Mouse (Mus musculus) heart, embryonic 12.5 days (tissue): ENCODE measurements around the gene Haghl. TPM values are rescaled to one million over a fixed set of nuclear protein-coding genes. Genes with fewer than 3 reads are reported as not detected.

Source experiments
- ATAC-seq: fragments of 200-750 bp; cut with Nextera tagmentation; 2 replicates; pipeline ENCODE4 v1.8.0; 2017; ENCODE audit warnings: moderate TSS enrichment, moderate library complexity; ENCODE audit not compliant: insufficient number of reproducible peaks, low FRiP score
- H3K27ac ChIP-seq: fragments of 300-500 bp; sonication (generic); 2 replicates; pipeline ENCODE4 v1.5.1; 2016; ENCODE audit warnings: mild to moderate bottlenecking, moderate library complexity; ENCODE audit not compliant: poor library complexity, severe bottlenecking
- H3K27me3 ChIP-seq: fragments of 300-500 bp; sonication (generic); replicated peaks from 2 replicates; pipeline ENCODE4 v1.6.1; 2016; ENCODE audit warnings: mild to moderate bottlenecking, moderate library complexity
- H3K36me3 ChIP-seq: fragments of 300-500 bp; sonication (generic); 2 replicates; pipeline ENCODE4 v1.6.1; 2016; ENCODE audit warnings: mild to moderate bottlenecking, moderate library complexity
- H3K4me1 ChIP-seq: fragments of 300-500 bp; sonication (generic); replicated peaks from 2 replicates; pipeline ENCODE4 v1.6.1; 2016; ENCODE audit warnings: mild to moderate bottlenecking
- H3K4me2 ChIP-seq: fragments of 300-500 bp; sonication (generic); 2 replicates; pipeline ENCODE4 v1.6.1; 2016; ENCODE audit warnings: mild to moderate bottlenecking, moderate library complexity
- H3K4me3 ChIP-seq: fragments of 300-500 bp; sonication (generic); 2 replicates; pipeline ENCODE4 v1.5.1; 2016; ENCODE audit warnings: mild to moderate bottlenecking
- H3K9ac ChIP-seq: fragments of 300-500 bp; sonication (generic); 2 replicates; pipeline ENCODE4 v1.6.1; 2016; ENCODE audit warnings: mild to moderate bottlenecking, moderate library complexity
- H3K9me3 ChIP-seq: fragments of 300-500 bp; sonication (generic); replicated peaks from 2 replicates; pipeline ENCODE4 v1.6.1; 2016; ENCODE audit warnings: mild to moderate bottlenecking, moderate library complexity
- WGBS: fragments of 180-500 bp; shearing (Covaris S2); methylation state at CpG from one replicate; pipeline ENCODE4 v1.1.7; 2016; 5-methylcytosine and 5-hydroxymethylcytosine counted together
- microRNA-seq: library from miRNA; unstranded; fragments of <30 nt; microRNA quantifications from one replicate; pipeline ENCODE4, GENCODE M21; 2017
- polyA plus RNA-seq: library from polyadenylated mRNA; unstranded; fragments of >200 nt; fragmentation: Nextera tagmentation; extraction: Ambion mirVana; gene quantifications from 2 replicates; pipeline ENCODE4 v1.2.1, GENCODE M21; 2016

Haghl gene
- polyA plus RNA-seq, 1 experiment from 2014 or later = 50.5 TPM

DNA sequence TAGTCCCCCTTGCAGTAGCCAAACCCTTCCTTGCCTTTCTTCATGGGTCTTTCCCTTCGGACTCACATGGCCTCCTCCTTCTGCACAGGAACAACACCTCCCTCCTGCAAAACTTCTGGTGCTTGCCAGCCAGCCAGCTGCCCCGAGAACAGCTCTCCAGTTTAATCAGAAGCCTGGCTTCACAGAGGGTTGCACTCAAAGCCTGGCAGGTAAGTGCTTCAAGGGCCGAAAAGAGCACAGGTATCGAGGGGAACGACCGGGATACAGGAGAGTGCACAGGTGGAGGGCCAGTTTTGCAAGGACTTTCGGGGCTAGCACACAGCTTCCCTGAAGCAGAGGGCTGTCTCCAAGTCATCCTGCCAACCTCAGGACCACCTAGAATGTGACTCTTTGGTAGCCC, 46.6 kb downstream of the Haghl start:
- Histone ChIP-seq H3K27me3 (peaks cover 35% of the 10 kb centered on the region), H3K9ac (no peak overlapping the region), H3K27ac (no peak overlapping the region), H3K4me2 (no peak overlapping the region), H3K36me3 (no peaks in the 10 kb centered on the region), H3K9me3 (no peaks in the 10 kb centered on the region), H3K4me1 (no peaks in the 10 kb centered on the region), H3K4me3 (no peak overlapping the region)
- ATAC-seq = no peak
- 72% methylated on average over 7 of the region's 7 CpGs for WGBS

DNA sequence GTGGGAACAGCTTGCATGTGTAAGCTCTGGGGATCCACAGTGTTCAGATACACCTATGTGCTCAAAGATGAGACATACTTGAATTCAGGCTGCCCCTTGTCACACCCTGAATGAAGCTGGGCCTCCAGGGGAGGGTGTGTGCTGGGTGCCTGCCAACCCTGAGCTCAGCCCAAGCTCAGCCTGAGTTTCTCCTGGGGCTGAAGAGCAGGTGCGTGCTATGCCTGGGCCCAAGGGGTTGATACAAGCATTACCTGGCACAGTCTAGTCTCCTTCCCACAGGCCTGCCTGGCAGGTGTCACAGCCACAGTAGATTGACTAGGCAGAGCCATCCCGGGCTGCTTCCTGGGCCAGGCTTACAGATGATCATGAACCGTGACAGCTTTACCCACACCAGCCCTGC, 49.7 kb downstream of the Haghl start, which contains the start of gene Mslnl:
TSS of gene Mslnl (plus strand) at position 298 of the 400 bp plus-strand sequence.
- H3K27ac ChIP-seq = no peak within 1 kb of the TSS
- no peak within 1 kb of the TSS for H3K4me3 ChIP-seq
- H3K9me3 ChIP-seq = no peaks in the 10 kb centered on the region
- no peak for ATAC-seq
- no peak within 1 kb of the TSS for H3K9ac ChIP-seq
- 80% methylated on average over 3 of the region's 3 CpGs for WGBS
- H3K27me3 ChIP-seq = peaks cover 21% of the 10 kb centered on the region
- H3K36me3 ChIP-seq = peaks cover 5% of the 10 kb centered on the region
- H3K4me1 ChIP-seq = no peaks in the 10 kb centered on the region
- no peak within 1 kb of the TSS for H3K4me2 ChIP-seq

DNA sequence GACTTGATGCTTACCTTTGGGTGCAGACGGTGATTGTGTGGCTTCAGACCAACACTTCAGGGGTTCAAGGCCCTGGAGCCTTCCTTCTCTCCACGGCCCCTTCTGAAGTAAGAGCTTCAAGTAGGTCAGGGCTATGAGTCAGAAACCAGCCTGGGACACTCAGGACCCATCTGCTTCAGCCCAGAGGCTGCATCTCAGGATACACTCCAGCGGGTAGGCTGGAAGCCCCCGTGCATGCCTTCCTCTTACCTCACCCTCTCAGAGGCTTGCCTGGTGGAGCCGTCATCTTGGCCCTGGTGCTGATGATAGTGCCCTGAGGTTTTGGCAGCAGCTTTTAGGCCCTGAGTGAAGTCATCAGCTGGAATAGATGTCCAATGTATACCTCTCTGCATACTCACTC, 50.2 kb downstream of the Haghl start:
- H3K27me3 ChIP-seq = peaks cover 21% of the 10 kb centered on the region
- no peak overlapping the region for H3K4me2 ChIP-seq
- H3K4me3 ChIP-seq = no peak overlapping the region
- H3K4me1 ChIP-seq = no peaks in the 10 kb centered on the region
- WGBS = 70% methylated on average over 5 of the region's 5 CpGs
- no peak overlapping the region for H3K27ac ChIP-seq
- no peaks in the 10 kb centered on the region for H3K9me3 ChIP-seq
- no peak overlapping the region for H3K9ac ChIP-seq
- H3K36me3 ChIP-seq = peaks cover 10% of the 10 kb centered on the region
- no peak for ATAC-seq

DNA sequence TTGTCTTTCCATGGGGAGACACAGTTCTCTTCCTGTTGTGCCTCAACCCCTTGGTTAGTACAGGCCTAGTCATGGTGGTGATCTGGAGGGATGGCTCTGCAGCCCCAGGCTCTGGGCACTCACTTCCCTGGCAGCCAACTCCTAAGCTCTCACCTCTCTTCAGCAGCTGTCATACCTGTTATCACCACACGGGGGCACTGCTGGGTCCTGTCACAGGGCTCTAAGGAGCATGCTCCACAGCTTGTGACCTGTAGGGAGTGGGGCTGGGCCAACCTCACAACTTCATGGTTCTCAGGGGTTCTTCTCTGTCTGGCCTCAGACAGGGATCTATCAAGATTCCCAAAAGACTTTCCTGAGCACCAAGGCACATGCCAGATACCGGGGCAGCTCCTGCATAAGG, 53.4 kb downstream of the Haghl start:
- Histone ChIP-seq H3K4me2 (no peak overlapping the region), H3K36me3 (peaks cover 26% of the 10 kb centered on the region), H3K4me3 (no peak overlapping the region), H3K27ac (no peak overlapping the region), H3K4me1 (peaks cover 10% of the 10 kb centered on the region), H3K27me3 (peaks cover 3% of the 10 kb centered on the region), H3K9me3 (no peaks in the 10 kb centered on the region), H3K9ac (no peak overlapping the region)
- 21% methylated on average over 2 of the region's 2 CpGs for WGBS
- no peak for ATAC-seq

Small RNAs within 50 kb of the gene (microRNA-seq; reads per million reads assigned to microRNA genes)
- not detected for gene Gm25083
- gene Mir3082 = not detected
- gene Mir6966 = 1.2 reads per million

Other genes with a start within 250 kb of the Haghl start
- 1.6 and 1.9 TPM in 2 replicates for gene Sox8, start 215.0 kb downstream of the Haghl start, polyA plus RNA-seq
- 34.6 and 35.3 TPM in 2 replicates for gene Lmf1, start 206.6 kb downstream of the Haghl start, polyA plus RNA-seq
- gene Gng13, start 68.5 kb downstream of the Haghl start, polyA plus RNA-seq = 1.5 and 4.9 TPM in 2 replicates
- 22.4 and 23.0 TPM in 2 replicates for gene Chtf18, start 58.3 kb downstream of the Haghl start, polyA plus RNA-seq
- gene Rpusd1, start 58.0 kb downstream of the Haghl start, polyA plus RNA-seq = 11.3 and 12.5 TPM in 2 replicates
- not detected in 2 replicates for gene Mslnl, start 49.6 kb downstream of the Haghl start, polyA plus RNA-seq
- gene Msln, start 31.3 kb downstream of the Haghl start, polyA plus RNA-seq = 18.2 and 20.5 TPM in 2 replicates
- 30.5 and 31.8 TPM in 2 replicates for gene Narfl, start 11.9 kb downstream of the Haghl start, polyA plus RNA-seq
- gene Ccdc78, start 907 bp upstream of the Haghl start, polyA plus RNA-seq = 0.37 and 0.41 TPM in 2 replicates
- gene Fam173a, start 7.2 kb upstream of the Haghl start, polyA plus RNA-seq = 67.3 and 68.2 TPM in 2 replicates
- gene AC134908.4, start 10.0 kb upstream of the Haghl start, polyA plus RNA-seq = 0.32 and 0.61 TPM in 2 replicates
- gene Metrn, start 11.5 kb upstream of the Haghl start, polyA plus RNA-seq = 28.9 and 30.9 TPM in 2 replicates
- gene Fbxl16, start 23.4 kb upstream of the Haghl start, polyA plus RNA-seq = 1.4 and 1.6 TPM in 2 replicates
- 15.5 and 17.0 TPM in 2 replicates for gene Wdr24, start 38.0 kb upstream of the Haghl start, polyA plus RNA-seq
- gene Jmjd8, start 43.2 kb upstream of the Haghl start, polyA plus RNA-seq = 38.1 and 41.8 TPM in 2 replicates
- 271 and 272 TPM in 2 replicates for gene Stub1, start 47.7 kb upstream of the Haghl start, polyA plus RNA-seq
- gene Rhbdl1, start 51.6 kb upstream of the Haghl start, polyA plus RNA-seq = 1.6 and 2.4 TPM in 2 replicates
- 1.3 and 1.6 TPM in 2 replicates for gene Gm20683, start 56.1 kb upstream of the Haghl start, polyA plus RNA-seq
- 24.0 and 24.9 TPM in 2 replicates for gene Rhot2, start 59.2 kb upstream of the Haghl start, polyA plus RNA-seq
- gene Wdr90, start 75.8 kb upstream of the Haghl start, polyA plus RNA-seq = 18.4 and 20.1 TPM in 2 replicates
- gene Mcrip2, start 83.1 kb upstream of the Haghl start, polyA plus RNA-seq = 160 and 161 TPM in 2 replicates
- gene Mettl26, start 89.4 kb upstream of the Haghl start, polyA plus RNA-seq = 31.3 and 36.1 TPM in 2 replicates
- 0.19 and 0.40 TPM in 2 replicates for gene Wfikkn1, start 95.2 kb upstream of the Haghl start, polyA plus RNA-seq
- 17.1 and 18.1 TPM in 2 replicates for gene Rab40c, start 134.1 kb upstream of the Haghl start, polyA plus RNA-seq
- 69.8 and 72.1 TPM in 2 replicates for gene Pigq, start 159.3 kb upstream of the Haghl start, polyA plus RNA-seq
- gene Nhlrc4, start 159.3 kb upstream of the Haghl start, polyA plus RNA-seq = 0.36 and 1.2 TPM in 2 replicates
- 0.08 and 0.17 TPM in 2 replicates for gene A930017K11Rik, start 166.9 kb upstream of the Haghl start, polyA plus RNA-seq
- 16.9 and 18.0 TPM in 2 replicates for gene Capn15, start 200.1 kb upstream of the Haghl start, polyA plus RNA-seq